Mouse (Mus musculus) frontal cortex, adult (tissue): ENCODE results near the gene 4930544D05Rik.

Source experiments
- ATAC-seq: cut with Nextera tagmentation; 2 replicates; pipeline ENCODE4 v1.9.2; 2017; ENCODE audit warnings: mild to moderate bottlenecking, moderate library complexity, mixed read lengths; ENCODE audit not compliant: low TSS enrichment

4930544D05Rik gene

GRCm38 (mm10) chr11:70641241-70641640 lies 25.6 kb downstream of the 4930544D05Rik start:
- ATAC-seq: no peak

- no peak for ATAC-seq
These were observed 27.4 kb downstream of the 4930544D05Rik start for GRCm38 (mm10) chr11:70643051-70643450.

GRCm38 (mm10) chr11:70644564-70645103 lies 29.0 kb downstream of the 4930544D05Rik start:
- no peak for ATAC-seq

GRCm38 (mm10) chr11:70645461-70646258 lies 30.0 kb downstream of the 4930544D05Rik start:
- no peak for ATAC-seq

GRCm38 (mm10) chr11:70646259-70646555 lies 30.6 kb downstream of the 4930544D05Rik start:
- no peak for ATAC-seq

DNA sequence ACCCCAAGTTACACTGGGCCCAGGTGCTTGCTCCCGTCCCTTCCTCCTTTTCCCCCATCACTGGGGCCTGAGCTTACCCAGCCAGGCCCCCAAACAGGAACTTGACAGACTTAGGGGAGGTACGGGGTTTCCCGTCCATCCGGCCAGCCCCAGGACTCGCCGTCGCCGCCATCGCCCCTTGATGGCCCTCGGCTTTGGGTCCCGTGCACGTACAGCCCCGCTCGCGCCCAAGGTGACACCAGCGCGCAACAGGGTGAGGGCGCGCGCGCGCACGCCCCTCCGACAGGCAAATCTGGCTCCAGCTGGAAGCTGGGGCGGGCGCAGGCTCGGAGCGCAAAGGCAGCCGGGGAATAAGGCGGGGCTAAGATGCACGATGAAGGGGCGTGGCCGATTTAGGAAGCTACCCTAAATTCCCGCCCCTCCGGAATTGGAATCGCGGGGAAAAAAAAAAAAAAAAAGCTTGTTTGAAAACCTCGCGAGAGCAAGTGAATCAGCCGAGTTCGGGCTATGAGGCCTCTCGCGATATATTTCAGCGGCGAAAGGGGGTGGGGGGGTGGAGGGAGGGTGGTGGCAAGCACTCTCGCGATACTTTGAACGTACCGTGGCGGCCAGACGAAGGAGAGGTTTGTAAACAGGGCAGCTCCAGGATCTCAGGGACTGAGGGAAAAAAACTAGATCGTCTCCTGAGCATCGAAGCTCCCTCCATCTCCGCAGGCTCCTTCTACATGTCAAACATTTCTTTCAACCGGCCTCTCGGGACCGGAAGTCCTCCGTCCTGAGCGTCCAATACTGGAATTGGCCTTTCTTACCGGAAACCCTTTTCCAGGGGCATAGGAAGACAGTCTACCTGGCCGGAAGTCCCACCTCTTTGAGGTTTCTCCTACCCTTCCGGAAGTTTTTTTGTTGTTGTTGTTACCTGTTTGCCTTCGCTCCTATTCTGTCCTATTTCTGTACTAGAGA lies 31.3 kb downstream of the 4930544D05Rik start, which contains the start of the genes Rnf167 and Slc25a11:
Gene Rnf167, plus strand, starts transcription at position 545 of the 960 bp plus-strand sequence.
Gene Slc25a11, minus strand, starts transcription at position 789 of the 960 bp plus-strand sequence.
- peak; percentile 78 for ATAC-seq

DNA sequence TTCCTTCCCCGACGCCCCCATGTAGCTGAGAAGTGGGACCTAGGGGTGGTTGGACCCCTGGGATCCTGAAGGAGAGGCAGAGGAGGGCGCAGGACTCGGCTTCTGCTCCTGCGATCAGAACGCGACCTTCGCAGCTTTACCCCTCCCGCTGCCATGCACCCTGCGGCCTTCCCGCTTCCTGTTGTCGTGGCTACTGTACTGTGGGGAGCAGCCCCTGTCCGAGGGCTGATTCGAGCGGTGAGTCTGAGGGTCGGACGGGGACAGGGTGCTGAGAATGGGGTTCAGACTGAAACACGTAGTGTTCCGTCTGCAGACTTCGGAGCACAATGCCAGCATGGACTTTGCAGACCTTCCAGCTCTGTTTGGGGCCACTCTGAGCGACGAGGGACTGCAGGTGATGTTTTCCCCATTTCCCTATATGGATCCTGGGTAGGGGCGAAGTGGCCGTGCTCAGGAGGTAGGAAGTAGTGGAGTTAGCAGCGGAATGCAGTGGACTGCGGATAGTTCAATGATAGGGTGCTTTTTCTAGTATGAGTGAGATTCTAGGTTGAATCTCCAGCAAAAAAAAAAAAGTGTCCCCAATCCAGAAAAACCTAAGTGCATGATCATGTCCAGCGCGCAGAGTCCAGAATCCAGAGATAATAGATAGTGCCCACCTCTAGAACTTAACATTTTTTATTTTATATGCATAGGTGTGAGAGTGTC lies 32.2 kb downstream of the 4930544D05Rik start:
- ATAC-seq: no peak

- ATAC-seq: no peak
These were observed 32.9 kb downstream of the 4930544D05Rik start for GRCm38 (mm10) chr11:70648512-70648911.

DNA sequence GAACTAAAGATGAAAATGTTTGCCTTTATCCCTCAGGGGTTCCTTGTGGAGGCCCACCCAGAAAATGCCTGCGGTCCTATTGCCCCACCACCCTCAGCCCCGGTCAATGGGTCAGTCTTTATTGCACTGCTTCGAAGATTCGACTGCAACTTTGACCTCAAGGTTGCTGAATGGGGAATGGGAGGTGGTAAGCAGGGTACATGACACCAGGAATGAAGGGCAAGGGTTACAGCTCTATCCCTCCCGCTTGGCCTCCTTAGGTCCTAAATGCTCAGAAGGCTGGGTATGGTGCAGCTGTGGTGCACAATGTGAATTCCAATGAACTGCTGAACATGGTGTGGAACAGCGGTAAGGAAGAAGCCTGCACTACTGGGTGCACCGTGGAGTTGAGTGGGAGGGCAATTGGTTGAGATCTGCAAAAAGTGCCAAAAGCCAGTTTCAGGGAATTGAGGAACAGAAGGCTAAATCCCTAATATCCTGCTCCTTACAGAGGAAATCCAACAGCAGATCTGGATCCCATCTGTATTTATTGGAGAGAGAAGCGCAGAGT lies 33.6 kb downstream of the 4930544D05Rik start:
- no peak for ATAC-seq

DNA sequence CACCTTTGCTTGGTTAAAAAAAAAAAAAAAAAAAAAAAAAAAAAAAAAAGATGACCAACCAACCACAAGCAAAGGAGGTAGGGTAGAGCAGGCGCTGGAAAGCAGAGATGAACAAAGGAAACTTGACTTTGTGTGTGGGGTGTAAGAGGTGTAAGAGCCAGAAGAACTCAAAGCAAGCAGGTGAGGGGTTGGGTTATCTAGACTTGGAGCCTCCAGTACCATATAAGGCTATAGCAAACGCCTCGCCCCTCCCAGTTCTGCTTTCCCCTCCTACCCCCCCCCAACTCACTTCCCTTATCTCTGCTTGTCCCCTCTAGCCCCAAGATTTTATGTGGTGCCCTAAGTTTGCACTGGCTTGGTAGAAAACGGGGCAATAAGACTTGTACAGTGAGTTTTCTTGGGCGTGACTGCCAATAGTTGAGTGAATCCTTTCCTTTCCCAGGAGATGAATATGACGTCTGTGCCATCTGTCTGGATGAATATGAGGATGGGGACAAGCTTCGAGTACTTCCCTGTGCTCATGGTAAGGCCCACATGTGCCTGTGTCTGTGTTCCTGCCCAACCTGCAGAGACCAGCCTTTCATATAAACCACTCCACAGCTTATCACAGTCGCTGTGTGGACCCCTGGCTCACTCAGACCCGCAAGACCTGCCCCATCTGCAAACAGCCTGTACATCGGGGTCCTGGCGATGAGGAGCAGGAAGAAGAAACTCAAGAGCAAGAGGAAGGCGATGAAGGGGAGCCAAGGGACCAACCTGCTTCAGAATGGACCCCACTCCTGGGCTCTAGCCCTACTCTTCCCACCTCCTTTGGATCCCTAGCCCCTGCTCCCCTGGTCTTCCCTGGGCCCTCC lies 34.9 kb downstream of the 4930544D05Rik start:
- no peak for ATAC-seq

- no peak for ATAC-seq
These were observed 35.7 kb downstream of the 4930544D05Rik start for GRCm38 (mm10) chr11:70651391-70651790.

DNA sequence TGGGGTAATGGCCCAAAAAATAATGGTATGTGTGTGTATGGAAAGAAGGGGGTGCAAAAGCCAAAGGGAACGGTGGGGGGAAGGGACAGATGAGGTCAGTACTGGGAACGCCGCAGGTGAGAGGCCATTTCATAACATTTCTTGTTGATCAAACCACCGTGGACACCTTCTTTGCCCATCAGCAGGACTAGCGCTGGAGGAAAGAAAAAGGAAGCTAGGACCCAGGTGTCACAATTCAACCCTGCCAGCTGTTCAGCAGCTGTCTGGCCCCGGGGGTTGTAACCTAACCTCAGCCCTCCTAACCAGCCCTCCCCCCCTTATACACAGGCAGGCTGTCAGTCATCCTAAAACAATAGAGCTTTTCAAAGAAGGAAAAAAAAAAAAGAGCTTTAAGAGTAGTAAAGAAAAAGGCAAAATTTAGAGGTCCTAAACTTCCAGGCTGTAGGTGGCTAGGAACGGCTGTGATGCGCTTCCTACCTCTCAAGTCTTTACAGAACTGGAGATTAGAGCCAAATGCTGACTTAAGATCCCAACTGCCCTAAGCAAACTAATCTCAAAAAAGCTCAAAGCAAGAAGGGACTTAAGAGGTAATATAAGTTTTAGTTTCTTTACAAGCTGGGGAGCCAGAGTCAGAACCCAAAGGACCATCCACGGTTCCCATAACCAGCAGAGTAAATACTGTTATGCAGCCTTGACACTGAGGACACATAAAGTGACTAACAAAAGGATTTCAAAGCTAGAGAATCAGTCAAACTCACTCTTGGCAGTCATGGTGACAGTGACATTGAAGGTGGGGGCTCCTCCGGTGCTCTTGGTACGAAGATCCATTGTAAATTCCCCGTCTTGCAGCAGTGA lies 36.6 kb downstream of the 4930544D05Rik start:
- ATAC-seq: no peak

DNA sequence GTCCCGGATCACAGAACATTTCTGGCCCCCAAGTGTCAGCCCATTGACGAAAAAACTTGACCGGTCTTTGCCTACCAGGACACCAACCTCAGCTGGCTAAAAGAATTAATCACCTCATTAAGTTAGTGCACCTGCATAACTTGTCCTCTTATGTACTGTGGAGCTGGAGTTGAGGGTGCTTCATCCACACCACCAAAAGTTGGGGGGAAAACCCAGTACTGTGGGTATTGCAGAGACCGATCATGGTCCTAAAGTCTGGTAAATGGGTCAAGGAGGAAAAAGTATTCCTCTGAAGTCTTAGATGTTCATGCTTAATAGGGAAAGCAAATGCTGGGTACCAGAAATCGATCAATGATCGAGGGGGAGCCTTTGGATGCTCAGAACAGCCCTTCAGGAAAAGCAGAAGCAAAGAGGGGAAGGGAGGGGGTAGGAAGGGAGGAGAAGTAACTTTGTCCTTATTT lies 37.3 kb downstream of the 4930544D05Rik start:
- ATAC-seq: no peak

DNA sequence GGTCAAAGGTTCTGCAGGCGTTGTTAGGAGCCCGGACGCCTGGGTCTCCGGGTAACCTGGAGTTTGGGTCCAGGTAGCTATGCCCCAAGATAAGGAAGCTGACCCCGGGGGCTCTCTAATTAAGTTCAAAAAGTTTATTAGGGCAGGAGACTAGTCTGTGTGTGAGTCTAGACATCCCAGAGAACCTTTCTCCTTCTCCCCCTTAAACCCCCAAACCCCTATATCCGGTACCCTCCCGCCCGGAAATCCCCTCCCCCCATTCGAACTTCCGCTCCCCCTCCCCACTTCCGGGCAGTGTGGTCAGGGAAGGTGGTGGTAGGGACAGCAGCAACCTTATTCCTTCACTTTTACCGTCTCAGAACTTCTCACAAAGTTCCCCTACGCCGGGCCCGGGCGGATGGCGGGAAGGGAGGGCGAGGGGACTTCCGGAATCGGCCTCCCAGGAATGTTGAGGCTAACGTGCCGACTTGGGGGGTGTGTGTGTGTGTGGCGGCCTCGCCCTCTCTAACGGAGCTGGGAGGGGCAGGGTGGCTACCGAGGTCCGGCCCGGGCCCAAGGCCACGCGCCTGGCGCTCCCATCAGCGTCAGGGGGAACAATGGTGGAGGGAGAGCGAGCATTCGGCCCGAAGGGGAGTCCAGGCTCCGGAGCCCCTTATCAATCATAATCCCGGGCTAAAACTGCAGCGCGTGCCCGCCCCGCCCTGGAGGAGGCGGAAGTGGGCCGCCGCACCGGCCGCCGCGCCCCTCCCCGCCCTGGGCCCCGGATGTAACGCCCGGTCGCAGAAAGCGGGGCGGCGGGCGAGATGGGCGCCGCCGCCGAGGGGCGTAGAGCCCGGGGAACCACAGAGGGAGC lies 37.9 kb downstream of the 4930544D05Rik start:
- ATAC-seq: peak; percentile 10; the same call in 1 of the 2 replicates

DNA sequence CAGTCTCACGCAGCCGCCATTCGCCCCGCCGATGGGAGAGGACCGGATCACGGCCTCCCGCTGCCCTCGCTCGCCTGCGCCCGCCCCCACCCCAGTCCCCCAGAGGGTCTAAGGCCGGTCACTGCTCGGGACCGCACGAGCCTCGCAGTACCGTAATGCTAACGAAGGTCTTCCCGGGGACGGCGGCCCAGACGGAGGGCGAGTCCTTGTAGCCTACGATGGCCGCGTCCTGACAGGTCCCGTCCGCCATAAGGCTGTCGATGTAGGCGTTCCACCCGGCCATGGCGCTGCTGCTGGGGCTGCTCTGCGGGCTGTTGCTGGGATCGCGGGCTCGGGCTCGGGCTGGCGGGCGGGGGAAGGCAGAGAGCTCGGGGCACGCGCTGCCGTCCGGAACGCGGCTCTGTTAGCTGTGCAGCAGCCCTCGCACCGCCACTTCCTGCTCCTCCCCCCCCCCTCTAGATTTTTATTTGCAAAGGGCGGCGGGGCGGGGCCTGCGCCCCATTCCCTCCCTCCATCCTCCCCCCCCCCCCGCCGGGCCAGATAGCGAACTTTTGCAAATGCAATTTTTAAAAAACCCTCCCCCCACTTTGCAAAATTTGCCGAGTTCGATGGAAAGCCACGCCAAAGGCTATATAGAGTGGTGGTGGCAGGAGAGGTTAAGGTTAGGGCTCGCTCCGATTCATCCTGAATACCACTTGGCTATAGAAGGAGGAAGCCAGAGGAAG lies 38.7 kb downstream of the 4930544D05Rik start, which contains the start of gene Pfn1:
Gene Pfn1, minus strand, starts transcription at position 447 of the 725 bp plus-strand sequence.
- ATAC-seq: peak; percentile 65

DNA sequence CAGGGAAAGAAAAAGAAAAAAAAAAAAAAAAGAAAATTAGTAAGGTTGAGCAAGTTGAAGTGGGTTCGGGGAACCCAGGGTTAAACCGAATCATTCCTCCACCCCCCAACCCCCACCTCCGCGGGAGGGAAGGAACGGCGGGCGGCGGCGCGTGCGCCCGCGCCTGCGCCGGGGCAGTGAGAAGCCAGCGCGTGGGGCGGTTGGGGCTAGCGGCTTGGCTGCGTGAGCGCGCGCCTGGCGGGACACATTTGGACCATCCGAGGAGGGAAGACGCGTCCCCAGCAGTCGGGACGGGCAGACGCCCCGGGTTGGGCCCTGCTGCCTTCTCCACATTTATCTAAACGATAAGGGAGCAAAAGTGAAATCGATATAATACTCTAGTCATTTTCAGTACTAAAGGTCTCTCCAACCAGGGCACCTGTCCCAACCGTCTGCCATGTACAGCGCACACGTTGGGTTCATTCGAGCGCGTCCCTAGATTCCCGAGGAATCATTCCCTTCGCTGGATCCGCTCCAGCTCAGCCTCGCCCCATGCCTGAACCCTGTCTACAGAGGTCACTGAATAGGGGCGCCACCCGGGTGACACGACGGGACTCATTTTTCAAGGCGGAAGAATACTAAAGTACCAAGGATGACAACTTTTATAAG lies 39.4 kb downstream of the 4930544D05Rik start:
- peak; percentile 58 for ATAC-seq
